8 mouse cellular contexts compared by ENCODE assay signal in the genomic region with DNA sequence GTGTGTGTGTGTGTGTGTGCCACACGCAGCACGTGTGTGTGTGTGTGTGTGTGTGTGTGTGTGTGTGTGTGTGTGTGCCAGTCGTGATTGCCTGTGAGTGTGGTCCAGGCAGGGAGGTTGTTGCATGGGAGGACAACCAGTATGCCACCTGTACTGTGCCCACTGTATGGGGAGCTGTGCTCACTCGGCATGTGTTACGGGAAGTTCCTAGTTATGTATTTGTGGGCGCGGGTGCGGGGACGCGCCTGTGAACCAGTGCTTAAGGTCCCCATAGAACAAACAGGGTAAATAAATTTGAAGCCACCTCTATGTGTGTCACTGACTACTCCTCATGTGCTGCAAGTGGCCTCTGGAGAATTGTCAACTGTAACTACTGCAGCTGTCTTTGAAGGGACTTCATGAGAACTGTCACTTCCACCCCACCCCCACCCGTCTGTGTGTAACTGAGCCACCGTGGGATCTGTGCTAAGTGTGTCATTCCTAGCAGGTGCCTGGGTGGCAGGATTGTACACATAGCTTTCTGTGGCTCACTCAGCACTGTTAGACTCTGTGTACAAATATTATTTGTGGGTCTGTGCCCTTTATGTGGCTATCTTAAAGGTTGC. TPM values are rescaled to one million over a fixed set of nuclear protein-coding genes. Genes with fewer than 3 reads are reported as not detected.
DNase-seq lines count a peak whose midpoint lies in the region; ATAC-seq and TF ChIP-seq lines count a peak whose summit lies in the region.

No protein-coding gene starts in this region.

- no peak for DNase-seq in kidney, adult 2 months
- no peak for DNase-seq in kidney, adult 8-10 months
- DNase-seq in ES-E14 (ENCODE audit: low read depth, low spot score), result no peak
- no peak for DNase-seq in forebrain, embryonic 14.5 days (ENCODE audit: low spot score)
- DNase-seq in stomach, postnatal 0 days (ENCODE audit: low spot score), result peak; percentile 62
- no peak for DNase-seq in frontal cortex, postnatal 36 days (ENCODE audit: low spot score in 2 of 2)
- no peak for DNase-seq in frontal cortex, postnatal 10 days (ENCODE audit: low spot score in 2 of 2)

- H3K27me3 ChIP-seq in kidney, adult 2 months (replicated peaks; ENCODE audit: control insufficient read depth, insufficient read depth, low read length), result no peaks in the 10 kb centered on the region
- no peaks in the 10 kb centered on the region for H3K27me3 ChIP-seq in forebrain, embryonic 14.5 days (replicated peaks; ENCODE audit: control insufficient read depth, insufficient read depth, low read length)
- H3K27me3 ChIP-seq in liver, embryonic 12.5 days (replicated peaks), result no peaks in the 10 kb centered on the region
- no peaks in the 10 kb centered on the region for H3K27me3 ChIP-seq in stomach, postnatal 0 days (ENCODE audit: control insufficient read depth, insufficient read depth, low read length)

- peak overlapping the region; percentile 3; the same call in 1 of the 2 replicates for H3K4me3 ChIP-seq in kidney, adult 2 months (ENCODE audit: insufficient read depth, low read depth, low read length)
- peak overlapping the region; percentile 61 to 68; a peak in 3 of 4 replicates for H3K4me3 ChIP-seq in ES-E14 (ENCODE audit: insufficient read depth in 1 of 2, low read depth in 1 of 2, low read length in 2 of 2, poor library complexity in 1 of 2, severe bottlenecking in 1 of 2)
- H3K4me3 ChIP-seq in forebrain, embryonic 14.5 days (ENCODE audit: low read depth, low read length), result no peak overlapping the region
- peak overlapping the region; percentile 56 for H3K4me3 ChIP-seq in liver, embryonic 12.5 days
- no peak overlapping the region for H3K4me3 ChIP-seq in stomach, postnatal 0 days (ENCODE audit: low read depth, low read length)

- no peak for TF ChIP-seq EP300 in stomach, postnatal 0 days (optimal IDR thresholded peaks at IDR 0.05)

- peaks cover 5% of the 10 kb centered on the region for H3K36me3 ChIP-seq in kidney, adult 2 months (ENCODE audit: control insufficient read depth, insufficient read depth, low read length)
- H3K36me3 ChIP-seq in ES-E14 (ENCODE audit: control insufficient read depth, insufficient read depth, low read length, poor library complexity, severe bottlenecking), result peaks cover 9% of the 10 kb centered on the region
- H3K36me3 ChIP-seq in forebrain, embryonic 14.5 days (ENCODE audit: control insufficient read depth, insufficient read depth, low read length), result peaks cover 14% of the 10 kb centered on the region
- H3K36me3 ChIP-seq in liver, embryonic 12.5 days, result peaks cover 18% of the 10 kb centered on the region
- peaks cover 7% of the 10 kb centered on the region; the same call in 1 of the 2 replicates for H3K36me3 ChIP-seq in stomach, postnatal 0 days (ENCODE audit: control insufficient read depth, insufficient read depth, low read length)

- no peak for ATAC-seq in forebrain, embryonic 14.5 days
- ATAC-seq in liver, embryonic 12.5 days, result 0 out of 2 replicates have a peak, but pooled peaks have one; percentile 2
- ATAC-seq in stomach, postnatal 0 days (ENCODE audit: low FRiP score, low TSS enrichment), result no peak

- peak overlapping the region; percentile 84; the same call in 1 of the 2 replicates for H3K9ac ChIP-seq in ES-E14 (ENCODE audit: insufficient read depth, low read depth, low read length, poor library complexity, severe bottlenecking)
- no peak overlapping the region for H3K9ac ChIP-seq in forebrain, embryonic 14.5 days (ENCODE audit: low read length)
- peak overlapping the region; percentile 83 for H3K9ac ChIP-seq in liver, embryonic 12.5 days
- H3K9ac ChIP-seq in stomach, postnatal 0 days (ENCODE audit: low read length), result peak overlapping the region; percentile 48; the same call in 1 of the 2 replicates

- H3K9me3 ChIP-seq in ES-E14 (ENCODE audit: control insufficient read depth, insufficient read depth, low read depth, low read length), result no peaks in the 10 kb centered on the region
- no peaks in the 10 kb centered on the region for H3K9me3 ChIP-seq in forebrain, embryonic 14.5 days (replicated peaks; ENCODE audit: control insufficient read depth, low read length)
- H3K9me3 ChIP-seq in liver, embryonic 12.5 days (replicated peaks), result no peaks in the 10 kb centered on the region
- no peaks in the 10 kb centered on the region for H3K9me3 ChIP-seq in stomach, postnatal 0 days (ENCODE audit: control insufficient read depth, low read length)

- in situ Hi-C loops in ES-E14 (cut with MboI; ENCODE audit: low sequenced_read_pairs in 2 of 2, unreplicated experiment in 2 of 2), result no loop called here

- TF ChIP-seq POLR2A in kidney, adult 2 months (IDR thresholded peaks at IDR 0.05; ENCODE audit: low read depth, low read length), result no peak

- peak overlapping the region; percentile 46 for H3K4me2 ChIP-seq in forebrain, embryonic 14.5 days (ENCODE audit: low read length)
- H3K4me2 ChIP-seq in liver, embryonic 12.5 days, result peak overlapping the region; percentile 86
- peak overlapping the region; percentile 81 for H3K4me2 ChIP-seq in stomach, postnatal 0 days (replicated peaks; ENCODE audit: low read depth)

- TF ChIP-seq CTCF in kidney, adult 2 months (conservative IDR thresholded peaks at IDR 0.05; ENCODE audit: insufficient read depth, insufficient read length, low read depth, low read length), result no peak
- no peak for TF ChIP-seq CTCF in stomach, postnatal 0 days (IDR thresholded peaks at IDR 0.05; ENCODE audit: low read depth)

- H3K27ac ChIP-seq in kidney, adult 2 months (ENCODE audit: insufficient read depth, low read depth, low read length), result peak overlapping the region; percentile 89
- H3K27ac ChIP-seq in ES-E14 (ENCODE audit: insufficient read depth, low read depth, low read length, poor library complexity, severe bottlenecking), result peak overlapping the region; percentile 95; the same call in 1 of the 2 replicates
- H3K27ac ChIP-seq in forebrain, embryonic 14.5 days (ENCODE audit: low read depth, low read length), result no peak overlapping the region
- peak overlapping the region; percentile 92 for H3K27ac ChIP-seq in liver, embryonic 12.5 days
- H3K27ac ChIP-seq in stomach, postnatal 0 days (replicated peaks), result peak overlapping the region; percentile 100

- H3K4me1 ChIP-seq in kidney, adult 2 months (ENCODE audit: control insufficient read depth, insufficient read depth, low read length), result peaks cover 30% of the 10 kb centered on the region
- H3K4me1 ChIP-seq in ES-E14 (ENCODE audit: control insufficient read depth in 2 of 2, insufficient read depth in 2 of 2, low read length in 2 of 2, poor library complexity in 1 of 2), result peaks cover 15 to 24% of the 10 kb centered on the region in 2 experiments; a peak in 3 of 4 replicates
- peaks cover 25% of the 10 kb centered on the region for H3K4me1 ChIP-seq in forebrain, embryonic 14.5 days (ENCODE audit: control insufficient read depth, insufficient read depth, low read length)
- peaks cover 82% of the 10 kb centered on the region for H3K4me1 ChIP-seq in liver, embryonic 12.5 days
- peaks cover 14% of the 10 kb centered on the region; the same call in 1 of the 2 replicates for H3K4me1 ChIP-seq in stomach, postnatal 0 days (replicated peaks; ENCODE audit: control insufficient read depth, insufficient read depth)

- 15% methylated on average over 10 of the region's 12 CpGs for WGBS in kidney, adult 2 months
- 66% methylated on average over 11 of the region's 12 CpGs for WGBS in forebrain, embryonic 14.5 days
- WGBS in liver, embryonic 12.5 days (ENCODE audit: insufficient replicate concordance), result 10% methylated on average over 9 of the region's 12 CpGs
- WGBS in stomach, postnatal 0 days, result 25% methylated on average over 10 of the region's 12 CpGs

TF ChIP-seq in ES-E14, 5 proteins besides CTCF, POLR2A, EP300 and RAD21:
- TF ChIP-seq ZC3H11A (IDR thresholded peaks at IDR 0.05; ENCODE audit: borderline replicate concordance, low read depth, low read length) (no peak), HCFC1 (IDR thresholded peaks at IDR 0.05; ENCODE audit: borderline replicate concordance, insufficient read depth, low read length) (no peak), MAFK (IDR thresholded peaks at IDR 0.05; ENCODE audit: insufficient read depth, low read depth, low read length) (no peak), CHD2 (IDR thresholded peaks at IDR 0.05; ENCODE audit: low read depth, low read length) (no peak), ZNF384 (IDR thresholded peaks at IDR 0.05; ENCODE audit: low read depth, low read length) (no peak)

RNA-seq across cellular contexts. Expression of a gene that starts 2.4 kb away (rescaled TPM):
- 24.6 and 25.5 TPM in 2 replicates for polyA plus RNA-seq in kidney, adult 2 months (2012; rRNA removed)
- total RNA-seq in ES-E14 (2012; rRNA removed), result 3.9 and 5.0 TPM in 2 replicates
- 3.3 and 5.6 TPM in 2 replicates for polyA plus RNA-seq in forebrain, embryonic 14.5 days (2014; fragmentation: Nextera tagmentation; extraction: Ambion mirVana)
- polyA plus RNA-seq in liver, embryonic 12.5 days (2016; fragmentation: Nextera tagmentation; extraction: Ambion mirVana), result 7.4 and 7.5 TPM in 2 replicates
- 29.1 and 29.4 TPM in 2 replicates for polyA plus RNA-seq in stomach, postnatal 0 days (2015; fragmentation: Nextera tagmentation; extraction: Ambion mirVana)

RNA-seq across cellular contexts. Expression of a gene that starts 10.1 kb away (rescaled TPM):
- 13.5 and 14.6 TPM in 2 replicates for polyA plus RNA-seq in kidney, adult 2 months (2012; rRNA removed)
- total RNA-seq in ES-E14 (2012; rRNA removed), result 15.0 TPM in 2 replicates
- 17.7 and 27.5 TPM in 2 replicates for polyA plus RNA-seq in forebrain, embryonic 14.5 days (2014; fragmentation: Nextera tagmentation; extraction: Ambion mirVana)
- polyA plus RNA-seq in liver, embryonic 12.5 days (2016; fragmentation: Nextera tagmentation; extraction: Ambion mirVana), result 13.7 and 14.4 TPM in 2 replicates
- polyA plus RNA-seq in stomach, postnatal 0 days (2015; fragmentation: Nextera tagmentation; extraction: Ambion mirVana), result 13.4 and 15.1 TPM in 2 replicates

RNA-seq across cellular contexts. Expression of a gene that starts 10.1 kb away (rescaled TPM):
- 71.9 and 72.1 TPM in 2 replicates for polyA plus RNA-seq in kidney, adult 2 months (2012; rRNA removed)
- 34.8 and 50.8 TPM in 2 replicates for total RNA-seq in ES-E14 (2012; rRNA removed)
- polyA plus RNA-seq in forebrain, embryonic 14.5 days (2014; fragmentation: Nextera tagmentation; extraction: Ambion mirVana), result 42.3 and 52.9 TPM in 2 replicates
- 35.1 and 36.8 TPM in 2 replicates for polyA plus RNA-seq in liver, embryonic 12.5 days (2016; fragmentation: Nextera tagmentation; extraction: Ambion mirVana)
- polyA plus RNA-seq in stomach, postnatal 0 days (2015; fragmentation: Nextera tagmentation; extraction: Ambion mirVana), result 27.5 and 28.3 TPM in 2 replicates

RNA-seq across cellular contexts. Expression of a gene that starts 10.3 kb away (rescaled TPM):
- 72.6 and 78.4 TPM in 2 replicates for polyA plus RNA-seq in kidney, adult 2 months (2012; rRNA removed)
- total RNA-seq in ES-E14 (2012; rRNA removed), result 74.5 and 83.9 TPM in 2 replicates
- polyA plus RNA-seq in forebrain, embryonic 14.5 days (2014; fragmentation: Nextera tagmentation; extraction: Ambion mirVana), result 59.3 and 73.1 TPM in 2 replicates
- 36.5 and 42.4 TPM in 2 replicates for polyA plus RNA-seq in liver, embryonic 12.5 days (2016; fragmentation: Nextera tagmentation; extraction: Ambion mirVana)
- 35.9 and 38.6 TPM in 2 replicates for polyA plus RNA-seq in stomach, postnatal 0 days (2015; fragmentation: Nextera tagmentation; extraction: Ambion mirVana)

RNA-seq across cellular contexts. Expression of a gene that starts 32.0 kb away (rescaled TPM):
- 724 and 951 TPM in 2 replicates for polyA plus RNA-seq in kidney, adult 2 months (2012; rRNA removed)
- 1,678 and 1,740 TPM in 2 replicates for total RNA-seq in ES-E14 (2012; rRNA removed)
- 539 and 750 TPM in 2 replicates for polyA plus RNA-seq in forebrain, embryonic 14.5 days (2014; fragmentation: Nextera tagmentation; extraction: Ambion mirVana)
- polyA plus RNA-seq in liver, embryonic 12.5 days (2016; fragmentation: Nextera tagmentation; extraction: Ambion mirVana), result 986 and 994 TPM in 2 replicates
- 880 and 955 TPM in 2 replicates for polyA plus RNA-seq in stomach, postnatal 0 days (2015; fragmentation: Nextera tagmentation; extraction: Ambion mirVana)

Comparison
In these comparisons a context has a peak if more than half of its experiments do, and no peak if none do; other contexts are left out.
1. H3K4me3 ChIP-seq: peak in kidney, adult 2 months (single experiment), ES-E14 (2 of 2) and liver, embryonic 12.5 days (single experiment); none in forebrain, embryonic 14.5 days (single experiment) and stomach, postnatal 0 days (single experiment).
2. Peak in every context shown above with its lines, with median percentiles within 50 percentile points of each other: H3K4me2 ChIP-seq.